Mouse (Mus musculus): ENCODE data around the gene Adgrb3.
"Not testable (repeated sequence)": the region's sequence is repeated elsewhere in the genome, so short reads cannot be mapped to it uniquely, and the experiment has no call there.

Adgrb3 gene

DNA sequence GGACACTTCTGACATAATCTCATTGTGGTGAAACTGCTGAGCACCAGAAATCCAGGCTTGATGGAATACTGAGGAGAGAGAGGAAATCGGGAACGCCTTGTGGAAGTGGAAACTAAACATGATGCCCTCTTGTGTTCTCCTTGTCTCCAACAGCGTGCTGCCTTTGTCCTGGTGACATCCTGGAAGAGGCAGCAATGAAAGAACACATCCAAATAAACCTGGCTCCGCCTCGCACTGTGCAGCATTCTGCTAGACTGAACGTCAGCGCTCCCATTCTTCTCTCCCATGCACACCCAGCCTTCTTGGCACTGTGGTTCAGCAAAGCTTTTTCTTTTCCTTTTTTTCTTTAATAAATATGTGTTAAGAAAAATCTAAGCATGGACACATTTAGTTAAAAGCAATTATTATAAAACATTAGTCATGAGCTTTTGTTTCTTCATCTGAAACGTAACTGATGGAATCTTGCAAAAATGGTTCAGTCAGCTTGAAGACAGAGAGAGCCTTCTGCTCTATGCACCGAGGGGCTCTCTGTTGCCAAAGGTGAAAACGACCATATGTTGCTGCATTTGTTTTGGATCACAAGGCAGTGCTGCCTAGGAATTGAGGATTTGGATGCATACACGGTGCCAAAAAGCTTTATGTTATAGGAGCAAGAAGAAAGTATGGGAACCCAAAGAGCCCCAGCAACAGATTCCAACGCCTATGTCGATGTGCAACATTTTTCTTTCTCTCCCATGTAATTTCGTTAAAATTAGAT, 743.7 kb downstream of the Adgrb3 start:
- DNase-seq: no peak

DNA sequence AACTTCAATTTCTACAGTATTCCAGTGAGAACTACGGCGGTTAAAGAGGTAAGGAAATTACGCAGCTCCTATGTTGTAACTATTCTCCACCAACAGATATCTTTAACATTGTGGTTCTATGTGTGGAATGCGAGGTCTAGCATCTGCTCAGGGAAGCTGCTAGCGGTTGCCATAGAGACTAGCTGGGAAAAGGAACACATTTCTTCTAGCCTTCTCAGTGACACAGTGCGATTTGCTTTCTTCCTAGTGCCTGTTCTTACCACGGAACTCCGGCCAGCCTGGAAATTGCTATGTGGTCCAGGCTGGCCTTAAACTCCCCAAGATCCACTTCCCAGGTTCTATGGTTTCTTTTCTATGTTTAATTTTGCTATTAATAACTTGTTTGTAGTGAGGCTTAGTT, 747.1 kb downstream of the Adgrb3 start:
- no peak for DNase-seq

- no peak for DNase-seq
Measured at GRCm38 (mm10) chr1:25081265-25081849, 748.1 kb downstream of the Adgrb3 start.

- no peak for DNase-seq
Measured at GRCm38 (mm10) chr1:25079395-25079794, 750.1 kb downstream of the Adgrb3 start.

GRCm38 (mm10) chr1:25075952-25076351, 753.6 kb downstream of the Adgrb3 start:
- no peak for DNase-seq

DNA sequence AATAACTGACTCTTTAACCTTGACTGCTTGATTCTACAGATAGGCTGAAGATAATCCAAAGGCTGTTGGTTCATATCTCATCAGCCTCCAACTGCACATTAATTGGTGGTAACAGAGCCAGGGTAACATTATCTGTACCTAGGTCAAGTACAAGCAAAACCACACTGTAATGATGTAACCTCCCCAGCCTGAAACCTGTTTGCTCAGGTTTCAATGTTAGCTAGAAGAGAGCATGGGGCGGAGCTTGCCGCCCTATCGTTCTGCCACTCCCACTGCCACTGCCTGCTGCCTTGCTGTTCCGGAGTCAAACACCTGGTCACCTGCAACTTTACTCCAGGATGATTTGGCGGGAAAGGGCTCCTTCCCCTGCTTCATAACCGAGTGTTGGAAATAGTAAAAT, 765.5 kb downstream of the Adgrb3 start:
- DNase-seq: no peak

GRCm38 (mm10) chr1:25060935-25061334, 768.6 kb downstream of the Adgrb3 start:
- no peak for DNase-seq

DNA sequence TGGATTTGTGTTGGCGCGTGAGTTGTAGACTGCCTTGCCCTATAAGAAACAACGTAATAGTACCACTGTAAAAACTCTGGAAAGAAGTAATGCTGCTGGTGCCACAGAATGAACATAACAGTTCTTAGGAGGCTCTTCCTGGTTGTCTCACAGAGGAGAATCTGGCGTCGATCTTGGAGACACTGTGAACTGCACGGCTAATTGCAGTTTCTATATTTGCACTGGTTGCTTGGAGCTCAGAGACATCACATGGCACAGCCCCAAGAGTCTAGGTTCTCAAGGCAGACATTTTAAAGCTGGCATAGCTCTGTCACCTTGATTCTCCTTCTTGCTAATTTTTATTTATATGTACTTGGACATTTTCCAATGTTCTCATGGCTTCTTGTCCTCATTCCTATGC, 769.3 kb downstream of the Adgrb3 start:
- DNase-seq: no peak

DNA sequence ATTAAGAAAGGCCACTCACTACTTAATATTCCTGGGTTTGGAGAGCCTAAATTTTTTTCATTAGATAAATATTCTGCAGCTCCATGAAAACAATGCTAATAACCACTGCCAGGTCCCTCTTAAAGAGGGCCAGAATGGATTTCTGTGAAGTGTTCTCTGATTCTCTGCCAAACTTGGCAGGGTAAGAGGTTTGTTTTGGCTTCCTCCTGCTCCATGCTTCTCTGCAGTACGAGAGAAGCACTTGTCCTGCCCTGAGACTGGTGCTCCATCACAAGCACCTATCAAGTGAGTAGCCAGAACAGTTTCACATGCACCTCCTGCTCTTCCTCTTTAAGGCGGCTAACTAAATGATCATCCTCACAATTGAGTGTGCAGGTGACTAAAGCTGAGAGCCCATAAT, 771.9 kb downstream of the Adgrb3 start:
- DNase-seq: no peak

DNA sequence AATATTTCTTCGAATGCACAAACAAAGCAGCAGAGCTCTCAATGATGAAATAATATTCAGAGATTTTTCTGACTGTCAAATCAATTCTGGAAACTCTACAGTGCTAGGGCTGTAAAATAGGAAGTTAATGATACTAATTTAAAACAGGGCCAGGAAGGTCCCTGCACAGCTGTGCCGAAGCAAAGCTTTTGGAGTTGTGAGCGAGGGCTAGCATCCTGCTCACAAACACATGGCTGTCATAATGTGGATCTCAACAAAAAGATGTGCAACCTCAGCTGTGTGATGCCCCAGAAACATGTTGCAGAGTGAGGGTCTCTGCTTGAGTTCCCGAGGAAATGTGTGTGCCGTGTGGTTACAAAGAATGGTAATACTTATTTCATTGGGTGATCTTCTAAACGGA, 772.3 kb downstream of the Adgrb3 start:
- DNase-seq: no peak

- no peak for DNase-seq
Measured at GRCm38 (mm10) chr1:25042091-25042490, 787.4 kb downstream of the Adgrb3 start.

DNA sequence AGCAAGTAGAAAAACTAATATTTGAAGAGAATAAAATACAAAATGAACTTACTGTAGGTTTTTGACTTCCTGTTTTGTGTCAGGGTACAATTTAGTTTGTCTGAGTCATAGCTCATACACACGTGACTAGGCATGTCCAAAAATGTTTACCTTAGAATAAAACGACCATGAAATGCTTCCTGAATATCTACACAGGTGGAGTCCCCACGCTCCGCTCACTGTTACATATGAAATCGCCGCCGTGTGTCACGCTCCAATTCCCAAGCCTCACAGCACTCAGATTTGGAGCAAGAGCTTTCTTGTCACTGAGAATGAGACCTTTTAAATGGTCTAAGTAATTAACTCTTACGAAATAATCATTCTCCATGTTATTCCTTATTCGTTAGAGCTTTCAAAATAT, 795.3 kb downstream of the Adgrb3 start:
- DNase-seq: no peak

DNA sequence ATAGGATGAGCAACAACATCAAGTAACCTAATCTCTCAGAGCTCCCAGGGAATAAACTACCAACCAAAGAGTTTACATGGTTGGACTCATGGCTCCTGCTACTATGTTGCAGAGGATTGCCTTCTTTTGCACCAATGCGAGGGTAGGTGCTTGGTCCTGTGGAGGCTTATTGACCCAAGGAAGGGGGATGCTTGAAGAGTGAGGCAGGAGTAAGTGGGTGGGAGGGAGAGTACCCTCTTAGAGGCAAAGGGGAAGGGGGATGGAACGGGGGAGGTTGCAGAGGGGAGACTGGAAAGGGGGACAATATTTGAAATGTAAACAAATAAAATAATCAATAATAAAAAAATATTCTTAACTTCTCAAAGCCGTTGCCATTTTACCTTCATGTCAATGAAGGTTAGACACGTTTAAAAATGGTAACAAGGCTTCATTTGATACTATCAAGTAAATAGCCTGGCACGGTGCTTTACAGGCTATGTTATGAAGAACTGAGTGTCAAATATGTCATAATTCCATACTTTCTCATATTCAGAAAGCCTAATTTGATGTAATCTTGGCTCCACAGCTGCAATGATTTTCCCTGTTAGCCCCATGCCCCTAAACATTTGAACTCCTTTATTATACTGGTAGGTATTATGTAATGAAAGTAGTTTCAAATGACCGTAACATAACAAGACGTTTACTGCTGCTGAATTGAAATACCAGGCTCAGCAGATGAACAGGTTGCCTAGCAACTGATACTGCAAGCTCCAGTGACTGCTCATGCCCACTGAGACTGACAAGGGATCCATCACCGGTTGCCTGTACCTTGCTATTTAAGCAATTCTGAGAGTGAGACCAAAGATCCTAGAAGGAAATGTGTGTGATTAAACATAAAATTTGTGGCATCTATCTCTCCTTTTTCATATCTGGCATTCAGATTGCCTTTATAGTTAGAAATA, 796.1 kb downstream of the Adgrb3 start:
- no peak for DNase-seq

DNA sequence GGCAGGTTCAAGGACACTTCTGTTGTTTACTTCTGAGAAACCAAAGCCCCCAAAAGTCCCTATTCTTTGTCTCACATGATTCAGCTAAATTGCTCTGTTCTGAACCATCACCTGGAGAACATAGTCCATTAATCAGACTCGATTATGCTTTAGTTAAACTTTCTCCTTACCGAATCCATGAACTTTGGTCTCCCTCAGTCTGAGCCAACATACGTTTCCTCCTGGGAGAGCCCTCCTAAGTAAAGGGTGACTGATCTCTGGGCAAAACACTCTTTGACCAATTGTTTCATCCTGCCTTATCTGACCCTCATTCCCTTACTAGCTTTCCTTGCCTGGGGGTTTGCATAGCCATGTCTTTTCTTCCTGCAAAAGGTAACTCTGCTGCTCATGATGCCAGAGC, 806.4 kb downstream of the Adgrb3 start:
- DNase-seq: no peak

GRCm38 (mm10) chr1:25017851-25018250, 811.7 kb downstream of the Adgrb3 start:
- DNase-seq: not testable (repeated sequence)
